Mouse (Mus musculus) adrenal gland, postnatal 36 days (tissue): ENCODE results near the gene Klf1. TPM values are rescaled to one million over a fixed set of nuclear protein-coding genes. Genes with fewer than 3 reads are reported as not detected.

Source experiments
- DNase-seq, 2 experiments: peaks; one replicate each; pipeline ENCODE4 v3.0.0; 2021; ENCODE audit warnings: mixed read lengths in 1 of 2
- microRNA-seq: library from miRNA; unstranded; fragments of <30 nt; microRNA quantifications from one replicate; pipeline ENCODE4 v1.2.0, GENCODE M21; 2021
- total RNA-seq, 2 experiments: library from RNA; stranded (reverse); gene quantifications; 2 replicates each; pipeline ENCODE4 v1.2.3; 2021

The Klf1 gene
- total RNA-seq, 2 experiments from 2014 or later, result 0.20 TPM; not detected in 1

DNA sequence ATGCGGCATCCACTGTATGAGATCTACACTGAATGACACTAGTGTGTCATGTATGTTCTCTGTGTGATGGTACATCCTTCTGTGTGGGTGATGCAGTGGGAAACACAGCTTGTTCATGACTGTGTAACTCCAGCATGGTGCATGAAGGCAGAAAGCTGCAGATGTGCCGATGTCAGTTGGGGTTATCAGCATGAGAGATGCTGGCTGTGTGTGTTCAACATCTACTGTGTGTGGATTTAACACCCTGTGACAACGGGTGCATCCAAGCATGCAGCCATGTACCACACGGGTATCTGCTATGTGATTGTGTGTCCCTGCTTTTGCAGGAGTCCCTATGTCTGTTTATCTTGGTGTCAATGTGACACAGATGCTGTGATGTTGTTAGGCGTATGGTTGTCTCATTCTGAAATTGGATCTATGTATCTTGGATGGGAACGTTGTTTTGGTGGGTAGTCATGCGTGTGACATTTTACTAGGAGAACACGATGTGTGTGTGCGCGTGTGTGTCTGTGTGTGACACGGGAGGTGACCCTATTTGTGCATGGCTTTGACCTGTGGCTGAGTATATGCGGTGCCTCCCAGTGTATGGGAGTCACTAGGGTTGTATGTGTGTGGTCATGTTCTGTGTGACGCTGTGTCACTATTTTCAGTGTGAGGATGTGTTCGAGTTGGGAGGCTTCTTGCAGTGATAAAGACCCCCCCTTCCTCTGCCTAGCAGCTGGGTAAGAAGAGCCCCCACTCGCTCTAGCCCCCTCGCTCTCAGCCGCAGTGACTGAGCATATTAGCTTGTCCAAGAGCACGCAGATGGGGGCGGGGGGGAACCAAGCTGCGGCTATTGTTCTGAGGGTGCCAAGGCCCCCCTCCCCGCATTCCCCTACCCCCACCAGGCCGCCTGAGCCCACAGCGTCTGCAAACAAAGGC, 34.6 kb downstream of the Klf1 start:
- DNase-seq, result no peak

DNA sequence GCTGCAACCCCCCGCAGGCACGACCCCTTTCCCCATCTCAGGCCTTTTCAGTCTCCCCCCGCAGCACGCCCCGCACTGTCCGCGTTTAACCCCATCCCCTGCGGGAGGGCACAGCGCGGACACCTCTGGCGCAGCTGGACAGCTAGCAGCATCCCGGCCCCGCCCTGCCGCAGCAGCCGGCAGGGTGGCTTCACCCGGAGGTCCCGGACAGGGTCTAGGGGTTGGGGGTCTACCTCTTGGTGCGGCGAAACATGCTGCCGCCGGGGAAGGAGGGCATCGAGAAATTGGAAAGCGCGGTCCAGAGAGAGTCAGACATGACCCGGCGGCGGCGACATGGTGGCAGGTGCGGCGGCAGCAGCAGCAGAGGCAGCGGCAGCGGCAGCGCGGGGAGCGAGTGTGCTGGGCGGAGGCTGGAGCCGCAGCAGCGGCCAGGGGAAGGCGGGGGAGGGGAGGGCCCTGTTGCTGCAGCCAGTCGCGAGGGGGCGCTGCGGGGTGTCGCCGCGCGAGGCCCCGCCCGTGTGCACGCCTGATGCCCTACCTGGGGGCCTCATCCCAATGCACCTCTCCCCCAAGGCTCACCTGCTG, 35.3 kb downstream of the Klf1 start, which contains the start of gene Mast1:
TSS of gene Mast1 (minus strand) at position 398 of the 585 bp plus-strand sequence.
- peak; percentile 70 to 85 for DNase-seq

DNA sequence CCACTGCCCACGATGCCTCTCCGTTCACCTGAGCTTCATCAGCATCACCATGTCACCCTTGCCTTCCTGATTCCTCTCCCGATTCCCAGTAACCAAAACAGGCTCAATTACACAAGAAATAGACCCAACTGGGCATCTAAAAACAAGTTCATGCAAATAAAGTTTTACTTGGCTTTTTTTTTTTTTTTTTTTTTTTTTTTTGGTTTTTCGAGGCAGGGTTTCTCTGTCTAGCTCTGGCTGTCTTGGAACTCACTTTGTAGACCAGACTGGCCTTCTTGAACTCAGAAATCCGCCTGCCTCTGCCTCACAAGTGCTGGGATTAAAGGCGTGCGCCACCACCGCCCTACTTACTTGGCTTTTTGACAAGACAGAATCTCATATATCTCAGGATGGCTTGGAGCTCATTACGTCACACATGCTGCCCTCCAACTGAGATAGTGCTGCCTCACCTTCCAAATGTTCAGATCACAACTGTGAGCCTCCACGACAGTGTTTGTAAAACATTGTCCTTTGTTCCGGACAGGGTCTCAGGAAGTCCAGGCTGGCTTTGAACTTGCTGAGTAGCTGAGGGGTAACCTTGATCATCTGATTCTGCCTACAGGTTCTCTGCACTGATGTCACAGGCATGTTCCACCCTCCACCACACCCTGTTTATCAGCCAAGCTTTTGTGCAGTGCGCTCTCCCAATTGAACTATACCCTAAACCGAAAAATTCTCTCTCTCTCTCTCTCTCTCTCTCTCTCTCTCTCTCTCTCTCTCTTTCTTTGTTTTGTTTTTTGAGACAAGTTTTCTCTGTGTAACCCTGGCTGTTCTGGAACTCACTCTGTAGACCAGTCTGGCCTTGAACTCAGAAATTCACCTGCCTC, 36.1 kb downstream of the Klf1 start:
- no peak for DNase-seq

DNA sequence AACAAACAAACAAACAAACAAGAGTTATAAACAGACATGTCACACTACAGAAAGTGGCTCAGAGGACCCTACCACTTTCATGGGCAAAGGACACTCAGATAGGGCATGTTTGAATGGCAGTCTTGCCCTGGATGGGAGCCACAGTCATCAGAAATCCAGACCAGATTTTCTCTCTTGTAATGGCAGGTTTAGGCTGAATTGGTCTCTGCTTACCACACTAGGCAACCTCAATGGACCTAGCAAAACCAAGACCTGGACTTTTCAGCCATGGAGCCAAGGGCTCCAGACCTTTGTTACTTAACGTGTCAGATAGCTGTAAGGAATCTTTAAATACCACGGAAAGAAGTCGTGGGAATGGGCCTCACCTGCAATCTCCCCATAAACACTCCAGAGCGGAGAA, 42.0 kb downstream of the Klf1 start:
- no peak for DNase-seq

- DNase-seq, result peak; percentile 42 to 59
Observed at GRCm38 (mm10) chr8:84944478-84945160, 42.9 kb downstream of the Klf1 start.

GRCm38 (mm10) chr8:84945235-84945632, 43.5 kb downstream of the Klf1 start:
- DNase-seq, result no peak

- no peak for DNase-seq
Observed at GRCm38 (mm10) chr8:84945633-84946527, 44.2 kb downstream of the Klf1 start.

DNA sequence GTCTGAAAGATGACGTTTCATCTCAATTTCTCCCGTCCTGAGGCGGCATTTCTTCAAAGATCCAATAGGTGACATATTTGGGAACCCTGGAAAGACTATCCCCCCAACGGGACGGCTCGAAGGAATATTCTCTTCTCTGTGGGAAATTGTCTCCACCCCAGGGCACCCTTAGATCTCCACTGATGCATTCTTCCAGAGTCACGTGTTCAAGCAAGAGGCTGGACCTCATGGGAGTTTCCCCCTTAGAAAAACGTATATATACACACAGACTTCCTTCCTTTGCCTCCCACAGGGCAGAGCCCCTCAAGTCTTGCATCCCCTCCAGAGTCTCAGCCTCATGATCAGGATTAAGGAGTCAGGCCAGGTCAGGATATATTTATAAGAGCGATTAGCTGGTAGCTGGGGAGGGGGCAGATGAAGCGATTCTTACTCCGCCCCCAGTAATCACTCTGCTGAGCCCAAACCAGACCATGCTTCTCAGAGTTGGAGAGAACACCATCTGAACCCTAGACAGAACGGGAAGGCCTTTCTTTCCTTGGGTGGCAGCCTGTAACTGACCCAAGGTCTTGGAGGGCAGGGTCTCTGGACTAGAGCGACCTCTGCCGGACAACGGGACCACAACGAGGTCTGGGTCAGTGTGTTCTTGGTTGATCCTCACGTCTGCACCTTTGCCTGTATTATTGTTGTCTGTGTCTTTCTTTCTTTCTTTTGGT, 45.0 kb downstream of the Klf1 start, which contains the start of gene Rtbdn:
TSS of gene Rtbdn (plus strand) at position 464 of the 713 bp plus-strand sequence.
- DNase-seq, result no peak

DNA sequence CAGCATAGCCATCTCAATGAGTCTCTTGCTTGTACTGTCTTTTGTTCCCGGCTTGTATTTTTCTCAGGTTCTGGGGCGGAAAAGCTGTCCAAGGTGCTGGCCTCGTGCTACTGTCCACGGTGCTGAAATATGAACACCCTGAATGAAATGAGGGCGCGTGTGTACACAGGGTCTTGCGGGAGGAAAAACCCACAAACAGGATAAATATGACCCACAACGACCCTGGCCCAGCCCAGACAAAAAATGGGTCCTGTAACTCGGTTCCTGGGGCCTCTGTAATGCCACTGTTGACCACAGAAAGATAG, 45.5 kb downstream of the Klf1 start:
- DNase-seq, result peak; percentile 58 to 66

GRCm38 (mm10) chr8:84949753-84950152, 48.0 kb downstream of the Klf1 start:
- DNase-seq, result no peak

DNA sequence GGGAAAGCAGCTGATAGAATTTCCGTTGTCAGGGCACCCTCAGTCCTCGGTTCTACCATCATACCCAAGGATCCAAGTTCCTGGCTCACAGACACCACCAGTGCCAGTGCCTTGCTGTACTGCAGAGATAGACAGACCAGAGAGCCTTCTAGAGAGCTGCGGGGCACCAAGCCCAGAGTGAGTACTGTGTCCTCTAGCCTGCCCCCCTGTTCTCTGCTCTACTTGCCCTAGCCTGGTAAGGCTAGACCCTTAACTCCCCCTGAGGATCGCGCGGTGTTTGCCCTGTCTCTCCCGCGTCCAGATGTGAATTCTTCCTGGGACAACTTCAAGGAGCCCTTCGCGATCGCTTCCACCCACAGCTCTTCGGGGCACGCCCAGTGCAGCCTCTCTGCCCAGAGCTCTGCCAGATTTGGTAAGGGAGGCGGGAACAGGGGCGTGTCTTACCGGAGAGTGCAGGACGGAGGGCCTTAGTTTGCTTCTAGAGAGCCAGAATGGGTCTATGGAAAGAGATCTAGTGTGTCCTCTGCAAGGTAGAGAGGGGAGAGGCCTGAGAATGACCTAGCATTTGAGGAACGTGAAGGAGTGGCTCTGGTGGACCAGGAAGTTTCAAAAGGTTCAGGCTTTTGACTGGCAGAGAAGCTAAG, 51.0 kb downstream of the Klf1 start:
- peak; percentile 85 to 86 for DNase-seq

Small RNAs within 50 kb of the gene (microRNA-seq; reads per million reads assigned to microRNA genes)
- gene Gm24197 (0.75 reads per million), gene Mir7069 (4.2 reads per million, percentile 12 among the genes with 10 or more reads in this experiment)

Other genes with a start within 250 kb of the Klf1 start
- 10 to 100 TPM; 33.9 to 37.4 TPM for gene Ier2, start 239.1 kb upstream of the Klf1 start, total RNA-seq
- gene Trmt1, start 215.6 kb upstream of the Klf1 start, total RNA-seq, result 10 to 100 TPM; 63.8 to 83.7 TPM
- 10 to 100 TPM; 73.9 to 80.0 TPM for gene Nacc1, start 214.1 kb upstream of the Klf1 start, total RNA-seq
- 1 to 10 TPM; 2.5 to 2.9 TPM for gene Lyl1, start 200.5 kb upstream of the Klf1 start, total RNA-seq
- gene G430095P16Rik, start 178.9 kb upstream of the Klf1 start, total RNA-seq, result under 1 TPM in 1 of 2 experiments, not detected in 1; 0.46 TPM
- 100 to 1,000 TPM in 1 of 2 experiments, 10 to 100 TPM in 1; 99.9 to 108 TPM for gene Nfix, start 101.6 kb upstream of the Klf1 start, total RNA-seq
- 1 to 10 TPM; 9.1 to 10.0 TPM for gene Dand5, start 79.1 kb upstream of the Klf1 start, total RNA-seq
- 10 to 100 TPM; 63.3 to 70.5 TPM for gene Gadd45gip1, start 70.4 kb upstream of the Klf1 start, total RNA-seq
- gene Rad23a, start 61.3 kb upstream of the Klf1 start, total RNA-seq, result 100 to 1,000 TPM; 116 to 119 TPM
- 100 to 1,000 TPM; 569 to 727 TPM for gene Calr, start 55.0 kb upstream of the Klf1 start, total RNA-seq
- 10 to 100 TPM; 62.1 to 69.2 TPM for gene Farsa, start 44.9 kb upstream of the Klf1 start, total RNA-seq
- 10 to 100 TPM in 1 of 2 experiments, 1 to 10 TPM in 1; 8.7 to 11.5 TPM for gene Syce2, start 29.8 kb upstream of the Klf1 start, total RNA-seq
- gene Gcdh, start 8.0 kb upstream of the Klf1 start, total RNA-seq, result 10 to 100 TPM; 41.9 to 53.8 TPM
- 10 to 100 TPM in 1 of 2 experiments, 1 to 10 TPM in 1; 9.5 to 10.3 TPM for gene Dnase2a, start 6.6 kb downstream of the Klf1 start, total RNA-seq
- gene Mast1, start 35.4 kb downstream of the Klf1 start, total RNA-seq, result 1 to 10 TPM; 1.0 to 1.3 TPM
- not detected for gene Rtbdn, start 45.1 kb downstream of the Klf1 start, total RNA-seq
- 1 to 10 TPM in 1 of 2 experiments, not detected in 1; 1.5 TPM for gene Gm49661, start 67.5 kb downstream of the Klf1 start, total RNA-seq
- gene Prdx2, start 67.7 kb downstream of the Klf1 start, total RNA-seq, result 100 to 1,000 TPM; 651 to 659 TPM
- 100 to 1,000 TPM; 109 to 136 TPM for gene Rnaseh2a, start 67.8 kb downstream of the Klf1 start, total RNA-seq
- 100 to 1,000 TPM in 1 of 2 experiments, 10 to 100 TPM in 1; 71.5 to 139 TPM for gene Junb, start 76.8 kb downstream of the Klf1 start, total RNA-seq
- 1 to 10 TPM; 7.0 to 8.2 TPM for gene Hook2, start 88.7 kb downstream of the Klf1 start, total RNA-seq
- not detected for gene Best2, start 112.6 kb downstream of the Klf1 start, total RNA-seq
- 10 to 100 TPM; 91.0 to 93.4 TPM for gene Asna1, start 123.4 kb downstream of the Klf1 start, total RNA-seq
- 100 to 1,000 TPM; 157 to 178 TPM for gene Trir, start 124.9 kb downstream of the Klf1 start, total RNA-seq
- gene Tnpo2, start 135.0 kb downstream of the Klf1 start, total RNA-seq, result 10 to 100 TPM; 76.4 to 88.2 TPM
- 10 to 100 TPM; 13.0 to 20.5 TPM for gene Fbxw9, start 158.1 kb downstream of the Klf1 start, total RNA-seq
- 1 to 10 TPM in 1 of 2 experiments, not detected in 1; 1.2 TPM for gene Gm5741, start 166.1 kb downstream of the Klf1 start, total RNA-seq
- gene Dhps, start 169.8 kb downstream of the Klf1 start, total RNA-seq, result 10 to 100 TPM; 32.2 to 32.7 TPM
- 10 to 100 TPM; 69.1 to 79.6 TPM for gene Wdr83os, start 178.8 kb downstream of the Klf1 start, total RNA-seq
- 10 to 100 TPM; 20.5 to 25.5 TPM for gene Wdr83, start 179.4 kb downstream of the Klf1 start, total RNA-seq
- gene Man2b1, start 181.3 kb downstream of the Klf1 start, total RNA-seq, result 10 to 100 TPM; 38.1 to 45.5 TPM
- 1 to 10 TPM; 1.3 to 1.4 TPM for gene Zfp791, start 221.2 kb downstream of the Klf1 start, total RNA-seq
- gene Cks1brt, start 250.0 kb downstream of the Klf1 start, total RNA-seq, result not detected